Mouse (Mus musculus) ovary, postnatal 14 days (tissue): Measurements from ENCODE around the gene Eif5a.
A peak's percentile ranks its signal among the peaks of the same experiment; 100 is the strongest.
"Not testable (repeated sequence)": the region's sequence is repeated elsewhere in the genome, so short reads cannot be mapped to it uniquely, and the experiment has no call there.

Source experiments
- DNase-seq: peaks from one replicate; pipeline ENCODE4 v3.0.0; 2022; ENCODE audit warnings: low spot score

The Eif5a gene

DNA sequence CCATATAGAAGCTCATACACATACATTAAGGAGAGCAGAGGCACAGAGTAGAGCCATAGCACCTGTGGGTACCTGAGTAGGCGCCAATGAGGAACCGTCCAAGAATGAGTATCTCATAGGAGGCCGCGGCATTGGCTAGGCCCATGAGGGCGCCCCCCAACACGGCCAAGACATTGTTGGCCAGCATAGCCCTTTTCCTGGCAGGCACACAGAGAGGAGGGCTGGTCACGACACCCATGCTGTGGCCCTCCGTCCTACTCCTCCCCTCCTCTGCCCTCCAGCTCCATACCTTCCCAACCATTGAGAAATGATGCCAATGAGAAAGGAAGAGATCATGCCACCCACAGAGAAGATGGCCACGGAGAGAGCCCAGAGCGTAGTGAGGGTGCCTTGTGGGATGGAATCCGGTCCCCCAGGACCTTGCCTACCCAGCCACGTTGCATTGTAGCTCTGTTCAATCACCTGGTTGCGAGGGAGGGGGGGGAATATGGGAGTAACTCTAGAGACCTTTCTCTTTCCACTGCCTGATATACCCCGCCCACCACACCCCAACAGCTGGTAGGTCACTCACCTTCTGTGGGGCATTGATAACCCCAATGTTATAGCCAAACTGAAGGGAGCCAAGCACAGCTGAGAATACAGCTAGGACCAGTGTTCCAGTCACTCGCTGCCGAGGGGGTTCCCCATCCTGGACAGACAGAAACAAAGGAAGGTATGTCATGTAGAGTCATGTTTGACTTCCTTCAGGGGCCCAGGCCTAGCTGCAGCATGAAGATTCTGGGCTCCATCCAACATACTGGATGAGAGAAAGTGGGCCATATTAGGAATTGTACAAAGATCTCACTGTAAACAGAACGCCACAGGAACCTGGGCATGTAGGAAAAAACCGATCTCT lies 24.5 kb upstream of the Eif5a start:
- DNase-seq, result no peak

DNA sequence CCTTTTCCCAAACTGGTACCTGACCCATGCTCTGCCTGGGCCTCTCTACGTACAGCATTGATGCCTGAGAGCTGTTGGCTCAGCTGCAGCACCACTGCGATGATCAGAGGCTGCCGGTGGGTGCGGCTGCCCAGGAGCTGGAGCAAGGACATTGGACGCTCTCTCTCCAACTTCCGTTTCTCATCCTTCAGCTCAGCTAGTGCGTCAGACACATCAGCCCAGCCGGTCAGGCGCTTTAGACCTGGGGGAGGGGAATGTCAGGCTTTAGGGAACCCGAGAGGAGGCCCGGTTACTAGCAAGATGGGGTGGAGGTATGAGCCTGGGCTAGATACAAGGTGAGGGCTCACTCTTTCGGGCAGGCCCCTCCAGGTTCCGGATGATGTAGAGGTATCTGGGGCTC lies 23.5 kb upstream of the Eif5a start:
- no peak for DNase-seq

DNA sequence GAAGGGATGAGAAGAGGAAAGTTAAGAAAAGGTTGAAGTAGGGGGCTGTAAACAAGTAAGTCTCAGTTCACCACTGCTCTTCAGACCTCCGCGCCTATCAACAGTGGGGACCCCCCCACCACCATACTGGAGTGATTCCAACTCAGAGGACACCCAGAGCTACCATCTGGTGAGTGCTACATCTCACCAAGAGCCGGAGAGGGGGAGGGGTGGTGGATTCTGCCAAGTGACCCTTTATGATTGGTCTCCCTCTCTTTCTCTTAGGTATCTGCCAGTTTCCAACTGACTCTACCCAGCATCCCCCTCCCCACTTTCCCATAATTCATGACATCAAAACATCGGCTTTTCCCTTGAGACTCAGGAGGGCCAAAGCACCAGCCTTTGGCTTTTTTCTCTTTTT lies 19.2 kb upstream of the Eif5a start:
- DNase-seq, result no peak

DNA sequence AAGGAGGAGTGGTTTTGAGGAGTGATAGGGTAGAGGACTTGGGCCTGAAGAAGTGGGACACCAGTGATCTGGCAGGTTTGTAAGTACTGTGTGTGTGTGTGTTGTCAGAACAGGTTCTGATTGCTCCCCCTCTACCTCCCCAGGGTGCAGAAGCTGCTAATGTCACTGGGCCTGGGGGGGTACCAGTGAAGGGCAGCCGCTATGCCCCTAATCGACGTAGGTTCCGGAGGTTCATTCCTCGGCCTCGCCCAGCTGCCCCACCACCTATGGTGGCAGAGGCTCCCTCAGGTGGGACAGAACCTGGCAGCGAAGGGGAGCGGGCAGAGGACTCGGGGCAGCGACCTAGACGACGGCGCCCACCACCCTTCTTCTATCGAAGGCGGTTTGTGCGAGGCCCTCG lies 18.0 kb upstream of the Eif5a start:
- no peak for DNase-seq

DNA sequence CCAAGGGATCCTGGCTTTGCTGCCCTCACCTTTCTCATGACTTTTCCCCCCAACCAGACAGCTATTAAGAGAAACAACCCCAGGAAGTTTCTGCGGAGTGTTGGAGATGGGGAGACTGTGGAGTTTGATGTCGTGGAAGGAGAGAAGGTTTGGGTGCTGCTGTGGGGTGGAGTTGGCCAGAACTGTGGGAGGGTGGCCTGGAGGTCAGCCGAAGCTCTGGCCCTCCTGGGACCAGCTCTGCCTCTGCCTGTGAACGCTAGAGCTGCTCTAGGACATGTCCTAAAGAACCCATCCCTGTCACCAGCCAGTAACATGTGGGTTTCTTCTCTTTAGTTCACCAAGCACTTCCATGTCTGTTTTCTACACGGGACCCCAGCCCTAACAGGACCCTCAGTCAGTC lies 17.4 kb upstream of the Eif5a start:
- no peak for DNase-seq

DNA sequence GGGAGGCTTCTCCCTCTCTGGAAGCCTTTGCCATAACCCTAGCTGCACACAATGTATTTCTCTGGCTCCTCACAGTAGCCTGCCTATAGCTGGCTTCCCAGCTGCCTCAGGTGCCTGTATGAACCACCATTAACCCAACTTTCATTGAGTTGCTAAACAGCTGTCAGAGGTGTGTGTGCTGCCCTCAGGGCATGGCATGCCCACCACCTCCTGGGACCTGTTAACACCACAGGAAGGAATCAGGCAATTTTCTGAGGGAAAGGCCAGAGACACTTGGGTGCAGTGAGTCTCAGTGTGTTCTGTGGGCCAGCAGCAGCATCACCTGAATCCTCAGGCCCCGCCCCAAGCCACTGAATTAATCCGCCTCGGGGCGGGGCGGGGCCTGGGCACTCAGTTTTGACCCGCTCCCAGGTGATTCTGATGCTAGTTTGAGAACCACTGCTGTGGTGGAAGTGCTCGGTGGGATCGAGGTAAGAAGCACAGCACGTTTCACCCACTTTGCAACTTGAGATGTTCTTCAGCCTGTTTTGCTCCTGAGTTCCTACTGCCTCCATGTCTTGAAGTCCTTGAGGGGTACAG lies 16.7 kb upstream of the Eif5a start:
- DNase-seq, result no peak

DNA sequence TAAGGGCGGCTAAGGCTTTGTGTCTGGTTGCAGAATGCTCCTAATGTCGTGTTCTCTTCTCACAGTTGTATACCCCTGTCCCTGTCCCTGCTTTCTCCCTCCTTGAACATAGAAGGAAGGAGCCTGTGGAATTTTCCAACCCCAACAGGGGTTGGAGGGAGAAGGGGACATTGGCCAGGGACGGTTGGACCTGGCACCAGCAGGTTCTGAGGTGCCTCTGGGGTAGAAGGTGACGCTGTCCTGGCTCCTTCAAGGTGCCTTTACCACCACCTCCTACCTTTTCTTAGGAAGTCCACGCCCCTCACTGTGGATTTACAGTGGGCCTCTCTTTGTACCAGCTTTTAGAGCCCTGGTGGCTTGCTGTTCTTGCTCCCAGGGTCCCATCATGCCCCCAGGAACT lies 16.1 kb upstream of the Eif5a start:
- no peak for DNase-seq

DNA sequence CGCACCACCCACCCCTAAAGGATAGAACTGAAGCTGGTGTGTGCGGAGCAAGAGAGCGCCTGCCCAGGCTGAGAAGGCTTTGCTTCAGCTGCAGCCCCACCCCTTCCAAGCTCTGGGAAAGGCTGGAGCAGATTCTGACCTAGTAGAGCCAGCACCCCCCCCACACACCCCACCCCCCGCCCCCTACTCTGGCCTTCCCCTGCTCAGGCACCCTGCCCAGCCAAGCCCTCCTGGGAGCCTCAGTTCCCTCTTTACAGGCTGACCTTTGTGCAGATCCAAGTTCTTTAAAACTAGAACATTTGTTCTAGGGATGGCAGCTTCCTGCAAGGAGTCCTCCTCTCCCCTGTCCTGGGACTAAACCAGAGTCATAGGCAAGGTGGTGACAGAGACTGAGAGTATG lies 15.6 kb upstream of the Eif5a start:
- no peak for DNase-seq

DNA sequence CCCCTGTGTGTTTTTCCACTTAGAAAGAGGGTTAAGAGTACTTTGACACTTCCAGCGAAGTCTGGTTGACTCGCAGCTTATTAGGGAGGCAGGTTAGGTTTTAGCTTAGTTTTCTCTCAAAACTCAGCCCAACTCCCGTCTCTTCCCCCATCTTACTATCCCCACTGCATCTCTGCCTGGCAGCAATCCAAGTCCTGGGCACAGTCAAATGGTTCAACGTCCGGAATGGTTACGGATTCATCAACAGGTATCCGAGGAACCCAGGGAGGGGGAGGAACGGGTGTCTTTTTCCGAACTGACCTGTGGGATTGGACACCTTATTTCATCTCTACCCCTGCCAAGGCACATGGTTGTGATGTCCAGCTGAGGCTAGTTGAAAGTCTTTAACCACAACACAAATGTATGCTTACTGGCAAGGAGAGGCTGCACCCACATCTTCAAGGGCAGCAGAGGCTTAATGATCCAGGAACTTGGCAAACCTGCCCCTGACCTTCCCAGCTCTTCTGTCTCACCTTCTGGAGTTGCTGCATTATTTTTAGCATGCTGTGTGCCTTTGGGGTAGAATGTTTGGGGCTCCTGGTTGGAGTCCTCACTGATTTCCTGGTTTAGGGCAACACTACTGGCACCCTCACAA lies 15.1 kb upstream of the Eif5a start:
- no peak for DNase-seq

DNA sequence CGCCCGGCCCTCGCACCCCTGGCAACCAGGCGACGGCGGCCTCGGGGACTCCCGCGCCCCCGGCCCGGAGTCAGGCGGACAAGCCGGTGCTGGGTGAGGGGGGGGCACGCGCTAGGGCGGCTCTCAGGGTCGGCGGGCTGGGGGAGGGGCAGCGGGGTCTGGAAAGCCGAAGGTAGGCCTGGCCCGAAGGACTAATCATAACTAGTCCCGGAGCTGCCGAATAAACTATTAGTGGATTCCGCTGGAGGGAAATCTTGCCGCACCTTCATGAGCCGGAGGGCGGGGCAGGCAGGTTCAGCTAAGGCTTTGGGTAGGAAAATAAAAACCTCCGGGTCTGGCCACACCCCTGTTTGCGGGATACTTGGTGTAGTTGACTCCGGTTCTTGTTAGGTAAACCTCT lies 14.4 kb upstream of the Eif5a start:
- no peak for DNase-seq

DNA sequence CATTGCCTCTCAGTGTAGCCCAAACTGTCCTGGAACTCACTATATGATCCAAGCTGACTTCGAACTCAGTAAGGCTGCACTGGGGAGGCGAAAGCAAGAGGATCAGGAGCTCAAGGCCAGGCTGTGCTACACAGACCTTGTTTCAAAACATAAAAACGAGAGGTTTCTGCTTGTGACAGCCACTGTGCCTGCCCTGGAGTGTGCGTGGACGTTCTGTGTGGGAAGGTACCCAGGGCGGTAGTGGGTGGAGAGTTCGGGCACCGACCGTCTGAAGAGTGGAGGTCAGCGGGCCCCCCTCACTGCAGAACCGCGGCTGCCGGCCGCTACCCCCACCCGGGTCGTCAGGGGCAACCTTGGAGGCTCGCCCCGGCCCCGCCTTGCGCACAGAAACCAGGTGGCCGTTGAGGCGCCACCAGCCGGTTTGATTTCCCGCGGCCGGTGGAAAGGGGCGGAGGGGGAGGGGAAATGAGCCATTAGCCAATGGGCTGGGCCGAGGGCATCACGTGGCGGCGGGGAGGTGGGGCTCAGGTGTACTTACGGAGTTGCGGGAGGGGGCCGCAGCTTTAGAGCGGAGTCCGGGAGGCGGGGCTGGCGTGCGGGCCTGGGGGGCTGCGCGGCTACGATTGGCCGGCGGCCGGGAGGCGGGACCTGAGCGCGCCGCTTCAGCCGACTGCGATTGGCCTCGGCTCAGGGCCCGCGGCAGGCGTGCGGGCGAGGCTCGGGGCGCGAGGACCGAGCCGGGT lies 13.6 kb upstream of the Eif5a start, which contains the start of gene Ybx2:
Ybx2 (plus strand) TSS at position 660 of the 743 bp plus-strand sequence.
- peak; percentile 73 for DNase-seq

DNA sequence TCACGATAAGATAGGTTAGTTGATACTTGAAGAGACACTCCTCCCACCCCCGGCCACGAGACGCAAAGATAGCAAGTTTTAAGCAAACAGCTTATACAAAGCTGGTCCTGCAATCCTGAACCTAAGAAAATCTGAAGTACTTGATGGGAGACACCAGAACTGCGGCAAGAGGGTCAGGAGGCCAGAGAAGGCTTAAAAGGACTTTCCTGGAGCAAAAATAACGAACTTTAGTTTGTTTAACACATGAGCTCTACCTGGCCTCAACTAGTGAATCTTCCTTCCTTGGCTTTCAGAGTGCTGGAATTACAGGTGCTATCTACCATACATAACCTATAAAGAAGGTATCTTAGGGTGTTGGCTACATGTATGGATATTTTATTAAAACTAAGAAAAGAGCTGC lies 12.9 kb upstream of the Eif5a start:
- no peak for DNase-seq

DNA sequence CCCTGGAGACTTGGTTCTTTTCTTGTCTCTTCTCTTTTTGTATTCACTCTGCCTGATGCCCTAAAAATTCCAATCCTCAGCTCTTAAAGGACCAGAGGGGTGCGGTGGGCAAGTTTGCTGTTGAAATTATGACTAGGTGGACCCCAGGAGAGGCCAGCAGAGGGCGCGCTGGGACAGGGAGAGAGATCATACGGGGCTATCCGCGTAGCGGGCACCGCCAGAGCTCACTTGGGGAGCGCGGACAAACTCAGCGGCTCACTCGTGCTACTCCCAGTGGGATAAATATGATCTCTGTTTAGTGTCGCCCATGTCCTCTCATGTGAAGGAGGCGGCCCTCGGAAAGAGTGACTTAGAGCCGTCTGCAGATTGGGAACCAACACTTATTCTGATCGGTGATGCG lies 12.4 kb upstream of the Eif5a start:
- DNase-seq, result peak; percentile 96

DNA sequence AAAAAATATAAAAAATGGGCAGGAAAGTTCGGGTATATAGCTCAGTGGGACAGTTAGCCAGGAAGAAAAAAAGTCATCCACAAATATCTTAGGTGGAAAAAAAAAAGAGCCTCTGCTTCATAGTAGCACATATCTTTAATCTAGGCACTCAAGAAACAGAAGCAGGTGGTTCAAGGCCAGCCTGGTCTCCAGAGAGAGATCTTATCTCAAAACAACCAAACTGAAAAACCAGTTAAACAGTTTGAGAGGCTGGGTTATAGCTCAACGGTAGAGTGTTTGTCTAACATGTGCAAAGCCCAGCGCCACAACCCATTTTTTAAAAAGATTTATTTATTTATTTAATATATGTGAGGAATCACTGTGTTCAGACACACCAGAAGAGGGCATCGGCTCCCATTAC lies 11.3 kb upstream of the Eif5a start:
- DNase-seq, result no peak

DNA sequence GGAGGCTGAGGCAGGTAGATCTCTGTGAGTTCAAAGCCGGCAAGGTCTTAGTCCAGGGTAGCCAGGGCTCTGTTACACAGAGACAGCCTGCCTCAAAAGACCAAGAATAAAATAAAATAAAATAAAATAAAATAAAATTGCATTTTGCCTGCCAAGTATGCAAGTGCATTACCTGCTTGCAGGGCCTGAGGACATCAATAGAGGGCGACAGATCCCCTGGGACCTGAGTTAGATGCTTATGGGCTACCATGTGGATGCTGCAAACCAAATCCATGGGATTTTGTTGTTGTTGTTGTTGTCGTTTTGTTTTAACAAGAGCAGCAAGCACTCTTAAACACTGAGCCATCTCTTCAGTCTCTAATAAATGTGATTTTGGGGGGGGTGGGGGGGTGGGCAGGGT lies 10.5 kb upstream of the Eif5a start:
- no peak for DNase-seq

DNA sequence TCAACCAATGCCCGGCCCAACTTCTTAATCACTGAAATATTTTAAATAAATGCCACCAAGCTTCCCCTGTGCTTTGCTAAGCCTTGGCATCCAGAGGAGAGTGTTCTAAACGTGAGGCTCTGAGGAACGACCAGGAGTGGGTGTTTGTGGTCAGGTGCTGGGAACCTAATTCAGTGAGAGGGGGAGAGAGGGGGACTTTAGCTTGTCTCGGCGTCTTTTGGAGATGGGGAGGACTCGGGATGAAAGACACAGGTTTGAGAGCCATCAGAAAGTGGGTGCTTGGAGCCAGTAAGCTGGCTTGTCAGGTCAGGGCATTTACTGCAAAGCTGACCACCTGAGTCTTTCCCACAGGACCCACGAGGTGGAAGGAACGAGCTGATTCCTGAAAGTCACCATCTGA lies 10.0 kb upstream of the Eif5a start:
- no peak for DNase-seq

DNA sequence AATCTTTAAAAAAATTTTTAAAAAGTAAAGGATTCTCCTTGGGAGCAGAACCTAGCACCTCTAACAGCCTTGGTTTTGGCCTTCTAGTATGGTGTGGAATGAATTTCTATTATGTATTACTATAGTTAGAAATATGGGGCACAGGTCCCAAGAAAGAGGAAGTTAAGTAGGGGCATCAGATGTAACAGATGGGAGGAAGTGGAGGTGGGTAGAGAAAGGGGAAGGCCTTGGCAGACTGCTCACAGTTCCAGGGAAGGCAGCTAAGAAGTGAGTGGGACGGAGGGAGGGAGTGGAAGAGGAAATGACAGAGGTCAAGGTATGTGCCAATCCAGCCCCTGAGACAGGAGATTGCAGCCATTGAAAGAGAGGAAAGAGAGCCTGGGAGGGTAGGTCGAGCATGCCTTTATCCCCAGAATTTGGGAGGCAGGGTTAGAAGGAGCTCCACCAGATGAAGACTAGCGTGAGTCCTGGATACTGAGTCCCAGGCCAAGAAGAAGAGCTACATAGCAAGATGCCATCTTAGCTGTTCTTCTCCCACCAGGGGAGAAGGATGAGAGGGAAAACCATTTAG lies 9.3 kb upstream of the Eif5a start:
- DNase-seq, result no peak

DNA sequence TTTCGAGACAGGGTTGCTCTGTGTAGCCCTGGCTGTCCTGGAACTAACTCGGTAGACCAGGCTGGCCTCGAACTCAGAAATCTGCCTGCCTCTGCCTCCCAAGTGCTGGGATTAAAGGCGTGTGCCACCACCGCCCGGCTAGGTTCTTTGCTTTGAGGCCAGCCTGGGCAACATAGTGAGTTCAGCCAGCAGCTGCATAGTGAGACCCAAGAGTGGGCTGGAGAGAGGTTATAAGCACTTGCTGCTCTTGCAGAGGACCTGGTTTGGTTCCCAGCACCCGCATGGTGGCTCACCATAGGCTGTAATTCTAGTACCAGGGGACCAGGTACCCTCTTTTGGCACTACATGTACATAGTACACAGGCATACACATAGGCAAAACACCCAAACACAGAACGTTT lies 8.4 kb upstream of the Eif5a start:
- DNase-seq, result not testable (repeated sequence)

DNA sequence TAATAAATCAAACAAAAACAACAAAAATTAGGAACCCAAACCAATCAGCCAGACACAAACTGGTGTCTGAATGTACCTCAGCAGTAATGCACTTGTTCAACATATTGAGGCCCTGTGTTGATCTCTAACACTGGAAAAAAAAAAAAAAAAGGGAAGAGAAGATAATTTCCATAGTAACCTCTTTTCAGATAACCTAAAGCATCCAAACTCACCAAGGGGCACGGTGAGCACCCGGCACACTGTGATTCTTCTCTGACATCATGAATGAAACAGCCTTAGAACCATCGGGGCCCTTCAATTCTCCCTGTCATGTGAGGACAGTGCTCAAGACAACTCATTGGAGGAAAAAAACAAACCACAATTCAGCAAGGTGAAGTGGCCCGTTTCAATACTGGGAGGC lies 8.0 kb upstream of the Eif5a start:
- no peak for DNase-seq

DNA sequence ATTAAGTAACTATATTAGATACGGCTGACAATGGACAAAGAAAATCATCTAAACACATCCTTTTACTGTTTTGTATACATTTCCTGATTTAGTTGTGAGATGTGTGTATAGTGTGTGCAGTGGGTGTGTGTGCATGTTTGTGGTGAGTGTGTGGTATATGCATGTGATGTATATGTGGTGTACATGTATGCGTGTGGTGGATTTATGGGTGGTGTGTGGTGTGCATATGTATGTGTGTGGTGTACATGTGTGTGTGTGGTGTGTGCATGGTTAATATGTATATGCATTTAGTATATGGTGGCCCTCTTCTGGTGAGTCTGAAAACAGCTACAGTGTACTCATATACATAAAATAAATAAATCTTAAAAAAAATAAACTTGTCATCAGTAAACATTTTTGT lies 5.7 kb upstream of the Eif5a start:
- no peak for DNase-seq

DNA sequence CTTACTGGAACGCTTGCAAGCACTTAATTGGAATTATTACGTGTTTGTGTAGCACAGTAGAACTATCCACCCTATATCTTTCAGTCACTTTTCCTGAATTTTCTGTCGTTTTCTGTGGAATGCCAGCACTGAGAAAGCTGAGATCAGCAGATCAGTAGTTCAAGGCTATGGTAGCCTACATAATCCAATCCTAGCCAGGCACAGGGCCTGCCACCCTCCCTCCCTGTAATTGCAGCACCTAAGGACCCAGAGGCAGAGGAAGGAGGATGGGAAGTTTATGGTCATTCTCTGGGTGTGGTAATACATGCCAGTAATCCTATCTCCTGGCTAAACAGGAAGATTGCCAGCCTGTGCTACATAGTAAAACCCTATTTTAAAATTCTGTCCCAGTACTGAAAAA lies 1.0 kb upstream of the Eif5a start:
- DNase-seq, result no peak

DNA sequence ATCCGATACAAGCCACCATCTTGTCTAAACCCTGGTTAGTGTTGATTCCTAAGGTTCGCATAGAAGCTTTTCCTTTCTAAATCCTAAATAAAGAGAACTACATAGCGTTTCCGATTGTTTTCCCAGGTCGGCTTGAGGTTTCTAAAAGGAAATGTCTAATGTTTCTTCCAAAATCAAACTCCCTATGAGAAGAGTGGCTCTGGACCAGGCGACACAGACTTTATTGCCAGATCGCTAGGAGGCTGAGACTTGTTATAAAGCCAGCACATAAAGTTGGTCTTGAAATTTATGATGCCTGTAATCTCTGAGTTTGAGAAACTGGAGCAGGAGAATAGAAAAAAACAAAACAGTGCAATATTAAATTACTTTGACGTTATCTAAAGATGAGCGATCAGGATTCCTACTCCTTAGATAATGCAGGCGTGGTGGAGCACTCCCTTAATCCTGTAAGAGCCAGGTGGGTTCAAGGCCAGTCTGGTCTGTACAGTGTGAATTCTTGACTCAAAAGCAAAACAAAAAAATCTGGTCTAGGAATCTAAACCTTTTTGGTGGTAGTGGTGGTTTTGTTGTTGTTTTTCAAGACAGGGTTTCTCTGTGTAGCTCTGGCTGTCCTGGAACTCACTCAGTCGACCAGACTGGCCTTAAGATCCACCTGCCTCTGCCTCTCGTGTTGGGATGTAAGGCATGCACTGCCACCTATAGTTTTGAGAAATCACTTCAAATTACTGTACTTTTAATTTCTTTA lies 426 bp upstream of the Eif5a start:
- no peak for DNase-seq
